Mouse (Mus musculus): Measurements from ENCODE around the gene Tbx1.

Tbx1 gene

GRCm38 (mm10) chr16:18589804-18590790 lies at the start of gene Tbx1:
TSS of gene Tbx1 (minus strand) at chr16:18590671.
- peak; percentile 43 for DNase-seq (ENCODE audit: low spot score)

DNA sequence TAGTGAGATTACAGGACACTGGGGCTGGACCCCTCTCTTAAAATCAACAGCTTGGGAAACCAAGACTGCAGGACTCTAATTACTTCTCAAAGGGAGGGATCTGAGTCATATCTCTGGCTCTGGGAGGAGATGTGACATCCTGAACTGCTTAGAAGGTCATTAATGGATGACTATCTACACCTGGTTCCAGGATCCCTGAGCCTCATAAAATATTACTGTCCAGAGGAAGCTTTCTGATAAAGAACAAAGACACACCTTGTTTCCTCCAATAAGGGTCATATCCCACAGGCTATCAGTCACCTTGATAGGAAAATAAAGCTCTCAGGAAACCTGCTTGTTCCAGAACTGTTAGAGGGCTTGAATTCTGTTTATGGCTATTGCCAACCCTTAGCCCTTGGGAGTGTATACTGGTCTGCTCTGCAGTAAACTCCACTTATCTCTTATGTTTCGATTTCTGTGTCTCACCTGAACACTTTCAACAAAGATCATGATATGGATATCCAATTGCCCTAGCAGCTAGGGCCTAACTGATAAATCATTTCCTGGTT lies 49.0 kb upstream of the Tbx1 start:
- no peak for DNase-seq (ENCODE audit: low spot score)

DNA sequence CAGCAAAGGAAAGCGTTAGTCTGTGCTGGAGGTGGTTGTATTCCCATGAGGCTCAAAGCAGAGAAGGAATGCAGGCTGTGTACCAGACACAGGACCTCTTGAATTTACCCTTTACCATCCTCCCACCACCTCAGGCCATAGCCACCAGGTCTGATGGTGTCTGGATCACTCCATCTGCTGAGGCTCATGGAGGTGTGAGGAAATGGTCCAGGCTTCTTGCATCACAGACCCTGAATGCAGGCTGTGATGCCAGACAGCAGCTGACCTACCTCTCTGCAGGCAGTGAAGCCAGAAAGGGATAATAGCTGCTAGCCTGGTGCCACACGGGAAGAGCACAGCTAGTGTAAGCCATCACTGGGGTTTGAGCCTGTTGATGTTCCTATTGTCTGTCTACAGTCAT lies 47.9 kb upstream of the Tbx1 start:
- DNase-seq (ENCODE audit: low spot score), result no peak

DNA sequence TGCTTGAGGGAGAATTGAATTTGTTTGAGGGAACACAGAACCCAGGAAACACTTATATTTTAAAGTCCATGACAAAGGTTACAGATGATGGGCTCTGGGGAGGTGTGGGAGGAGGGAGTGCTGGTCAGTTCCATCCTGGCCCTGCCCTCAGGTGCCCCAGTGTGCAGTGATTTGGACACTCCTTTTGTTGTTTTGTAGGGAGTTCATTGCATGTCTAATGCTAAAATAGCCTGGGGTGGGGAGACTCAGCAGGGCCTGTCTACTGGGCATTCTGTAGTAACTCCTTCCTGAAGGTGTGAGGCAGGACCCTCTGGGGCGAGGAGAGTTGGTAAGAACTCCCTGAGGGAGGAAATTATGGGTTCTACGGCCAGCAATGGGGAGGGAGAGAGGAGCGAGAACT lies 46.3 kb upstream of the Tbx1 start:
- DNase-seq (ENCODE audit: low spot score), result no peak

GRCm38 (mm10) chr16:18636401-18636800 lies 45.9 kb upstream of the Tbx1 start:
- no peak for DNase-seq (ENCODE audit: low spot score)

GRCm38 (mm10) chr16:18633333-18633732 lies 42.9 kb upstream of the Tbx1 start:
- no peak for DNase-seq (ENCODE audit: low spot score)

- no peak for DNase-seq (ENCODE audit: low spot score)
Measured at GRCm38 (mm10) chr16:18632816-18633215, 42.3 kb upstream of the Tbx1 start.

DNA sequence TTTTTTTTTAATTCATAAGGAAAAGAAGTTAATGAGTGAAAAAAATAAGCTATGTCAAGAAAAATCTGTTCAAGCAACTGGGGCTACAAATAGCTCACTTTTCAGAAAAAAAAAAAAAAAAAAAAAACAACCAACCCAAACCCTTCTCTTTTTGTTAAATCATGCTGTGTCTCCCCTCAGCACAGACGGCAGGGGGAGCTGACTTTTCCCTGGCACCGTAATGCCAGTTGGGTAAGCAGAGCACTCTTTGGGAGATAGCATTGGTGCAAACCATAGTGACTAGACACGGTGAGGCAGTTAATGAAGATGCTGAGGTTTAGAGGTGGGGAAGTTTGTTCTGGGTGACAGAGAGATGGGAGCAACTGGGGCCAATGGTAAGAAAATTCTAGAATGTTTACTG lies 41.6 kb upstream of the Tbx1 start:
- no peak for DNase-seq (ENCODE audit: low spot score)

DNA sequence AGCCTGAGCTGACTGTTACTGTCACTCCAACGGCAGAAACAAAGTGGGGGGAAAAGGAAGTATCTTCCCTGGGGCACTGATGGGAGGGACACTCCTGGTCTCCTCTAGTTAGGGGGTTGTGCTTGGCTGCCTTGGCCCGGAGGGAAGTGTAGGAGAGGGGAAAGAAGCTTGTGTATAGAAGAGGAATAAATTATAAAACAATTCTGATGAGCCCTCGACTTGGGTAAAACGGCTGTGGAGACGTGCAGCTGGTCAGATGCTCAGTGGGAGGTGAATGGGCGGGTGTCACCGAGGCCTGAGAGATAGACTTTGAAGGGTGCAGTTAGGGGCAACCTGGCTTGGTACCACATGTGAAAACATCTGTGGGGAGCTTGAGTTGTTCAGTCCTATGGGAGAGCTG lies 40.7 kb upstream of the Tbx1 start:
- no peak for DNase-seq (ENCODE audit: low spot score)

DNA sequence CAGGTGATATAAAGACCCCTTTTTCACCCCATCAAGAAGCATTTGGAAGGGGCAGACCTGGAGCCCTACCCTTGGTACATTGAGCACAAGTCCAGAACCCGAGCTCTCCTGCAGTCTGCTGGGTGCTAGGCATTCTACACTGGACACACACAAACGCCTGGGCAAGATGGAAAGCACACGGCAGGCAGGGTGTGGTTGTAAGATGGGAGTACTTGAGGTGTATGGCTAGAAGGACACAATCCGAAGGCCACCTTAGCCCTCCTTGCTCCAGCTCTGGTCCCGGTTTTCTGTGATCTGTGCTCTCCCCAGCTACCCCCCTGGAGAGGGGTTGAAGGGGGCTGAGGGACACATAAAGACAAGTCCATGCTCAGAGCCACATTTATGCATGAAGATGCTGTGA lies 39.8 kb upstream of the Tbx1 start:
- DNase-seq (ENCODE audit: low spot score), result no peak

GRCm38 (mm10) chr16:18629390-18630231 lies 39.1 kb upstream of the Tbx1 start, which contains the start of gene Sept5:
TSS of gene Sept5 (minus strand) at chr16:18629954.
- DNase-seq (ENCODE audit: low spot score), result peak; percentile 79

DNA sequence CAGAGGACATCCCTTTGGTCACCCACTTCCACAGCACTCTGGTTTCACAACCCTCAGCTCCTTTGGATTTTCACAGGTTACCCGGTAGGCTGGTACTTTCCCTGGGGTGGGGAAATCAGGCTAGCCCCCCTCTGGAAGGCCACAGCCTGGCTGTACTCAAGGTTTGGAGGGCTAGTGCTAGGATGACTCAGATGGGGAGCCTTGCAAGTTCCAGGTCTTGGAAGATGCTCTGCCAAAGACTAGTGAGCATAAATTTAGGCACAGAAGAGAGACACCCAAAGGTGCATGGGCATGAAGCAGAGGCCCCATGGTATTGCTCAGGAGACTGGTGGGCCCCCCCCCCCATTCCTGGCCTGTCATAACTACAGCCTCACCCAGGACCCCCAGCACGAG lies 38.5 kb upstream of the Tbx1 start:
- no peak for DNase-seq (ENCODE audit: low spot score)

GRCm38 (mm10) chr16:18628206-18628947 lies 37.9 kb upstream of the Tbx1 start:
- DNase-seq (ENCODE audit: low spot score), result no peak

GRCm38 (mm10) chr16:18627163-18627562 lies 36.7 kb upstream of the Tbx1 start:
- no peak for DNase-seq (ENCODE audit: low spot score)

GRCm38 (mm10) chr16:18626376-18626878 lies 36.0 kb upstream of the Tbx1 start, which contains the start of gene Gm49601:
TSS of gene Gm49601 (minus strand) at chr16:18626427.
- peak; percentile 91 for DNase-seq (ENCODE audit: low spot score)

GRCm38 (mm10) chr16:18625791-18626311 lies 35.4 kb upstream of the Tbx1 start:
- peak; percentile 52 for DNase-seq (ENCODE audit: low spot score)

DNA sequence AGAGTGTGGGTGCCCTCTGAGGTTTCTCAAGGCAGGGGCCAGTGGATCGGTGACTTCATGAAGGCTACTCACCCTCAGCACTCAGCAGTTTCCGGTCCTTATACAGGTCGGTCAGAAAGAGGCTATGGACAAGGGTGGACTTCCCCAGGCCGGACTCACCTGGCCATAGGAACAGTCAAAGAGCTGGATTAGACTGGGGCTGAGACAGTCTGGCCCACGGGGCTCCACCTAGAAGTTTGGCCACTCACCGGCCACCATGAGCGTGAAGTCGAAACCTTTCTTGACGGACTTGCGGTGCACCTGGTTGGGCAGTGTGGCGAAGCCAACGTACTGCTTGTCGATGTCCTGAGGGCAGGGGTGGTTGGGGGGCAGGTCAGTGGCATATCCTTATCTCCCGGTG lies 34.6 kb upstream of the Tbx1 start:
- no peak for DNase-seq (ENCODE audit: low spot score)

DNA sequence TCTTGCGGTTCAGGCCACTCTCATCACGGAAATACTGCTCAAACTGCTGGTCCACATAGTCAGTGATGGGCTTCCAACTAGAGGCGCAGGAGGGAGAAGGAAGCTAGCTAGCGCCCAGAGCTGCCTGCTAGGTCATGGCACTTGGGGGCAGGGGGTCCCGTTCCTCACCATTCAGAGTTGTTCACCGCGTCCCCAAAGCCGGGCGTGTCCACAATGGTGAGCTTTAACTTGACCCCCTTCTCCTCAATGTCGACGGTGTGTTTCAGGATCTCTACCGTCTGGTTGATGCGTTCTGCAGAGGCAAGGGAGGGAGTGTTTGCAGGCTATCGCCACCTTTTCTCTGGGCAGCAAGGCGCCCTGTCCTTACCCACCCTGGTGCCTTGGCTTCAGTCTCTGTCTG lies 34.2 kb upstream of the Tbx1 start:
- DNase-seq (ENCODE audit: low spot score), result no peak

GRCm38 (mm10) chr16:18623751-18624540 lies 33.5 kb upstream of the Tbx1 start:
- no peak for DNase-seq (ENCODE audit: low spot score)
